In the genomic region with DNA sequence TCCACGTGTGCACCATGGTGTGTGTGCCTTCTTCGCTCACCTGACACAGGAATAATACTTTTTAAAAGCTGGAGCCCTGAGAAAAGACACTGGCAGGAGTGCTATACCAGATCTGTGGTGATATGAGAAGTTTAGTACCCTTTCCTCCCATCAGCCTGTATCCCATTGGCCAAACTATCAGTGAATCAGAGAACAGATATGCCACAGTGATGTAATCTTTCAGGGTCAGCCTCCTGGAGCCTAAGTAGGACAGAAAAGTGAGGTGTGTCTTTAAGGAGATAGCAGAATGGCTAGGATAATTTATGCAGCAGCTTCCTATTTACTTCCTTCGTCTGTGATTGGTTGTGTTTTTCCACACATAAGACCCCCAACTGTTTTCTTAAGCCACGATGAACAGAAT, we compare ENCODE assay signal across 29 mouse cellular contexts. TPM values are rescaled to one million over a fixed set of nuclear protein-coding genes. Genes with fewer than 3 reads are reported as not detected.
"Had no signal": no experiment of that assay in that cellular context is flagged by ENCODE, and none has a peak within 500 bp of the region (broad histone marks: within the 10 kb centered on the region; RNA-seq: fewer than 3 reads in every experiment).

No protein-coding gene starts in this region.

- DNase-seq: gastrocnemius, postnatal 14 days; gastrocnemius, postnatal 36 days; heart, adult 11 months; heart, adult 2 months; heart, postnatal 14 days; heart, postnatal 36 days; kidney, adult 11 months; kidney, adult 2 months; kidney, adult 9 months; kidney, postnatal 25 days; kidney, postnatal 4 days; liver; liver, embryonic 13.5 days had no signal

RNA-seq across cellular contexts. Expression of a gene that starts 4.9 kb away (rescaled TPM):
- total RNA-seq: hematopoietic stem cell, adult 5-6 weeks had no signal

RNA-seq across cellular contexts. Expression of a gene that starts 39.9 kb away (rescaled TPM):
- total RNA-seq: heart, adult 2 months; heart, postnatal 14 days; hematopoietic stem cell, adult 5-6 weeks; layer of hippocampus, adult 2 months had no signal
- polyA plus RNA-seq: heart, adult 2 months; kidney, adult 2 months; liver, embryonic 13.5 days had no signal

RNA-seq across cellular contexts. Expression of a gene that starts 43.1 kb away (rescaled TPM):
- total RNA-seq: gastrocnemius, adult 8-10 months; gastrocnemius, postnatal 14 days; gastrocnemius, postnatal 36 days; heart, adult 2 months; heart, postnatal 14 days; heart, postnatal 36 days; hindbrain, postnatal 0 days; layer of hippocampus, postnatal 10 days had no signal
- polyA plus RNA-seq: gonadal fat pad, adult 2 months; heart, adult 2 months; heart, embryonic 11.5 days; heart, embryonic 13.5 days; heart, embryonic 15.5 days; heart, postnatal 0 days; hindbrain, embryonic 11.5 days; hindbrain, postnatal 0 days; intestine, embryonic 16.5 days; kidney, embryonic 15.5 days; kidney, postnatal 0 days; limb, embryonic 14.5 days; liver, embryonic 13.5 days; liver, embryonic 15.5 days had no signal
